Mouse (Mus musculus) limb, embryonic 10.5 days (tissue): ENCODE data around the gene Smg7. TPM values are rescaled to one million over a fixed set of nuclear protein-coding genes. Genes with fewer than 3 reads are reported as not detected.

ENCODE experiments used
- DNase-seq: peaks from one replicate; pipeline ENCODE4 v3.0.0-alpha.2; 2017; ENCODE audit warnings: low spot score
- H3K27ac ChIP-seq: fragments of 300-500 bp; sonication (generic); 2 replicates; pipeline ENCODE4 v1.5.1; 2016; ENCODE audit warnings: mild to moderate bottlenecking
- H3K27me3 ChIP-seq: fragments of 300-500 bp; sonication (generic); 2 replicates; pipeline ENCODE4 v1.6.1; 2016; ENCODE audit warnings: low read depth, mild to moderate bottlenecking; ENCODE audit not compliant: poor library complexity, severe bottlenecking
- H3K36me3 ChIP-seq: fragments of 300-500 bp; sonication (generic); 2 replicates; pipeline ENCODE4 v1.6.1; 2016; ENCODE audit warnings: mild to moderate bottlenecking, moderate library complexity
- H3K4me1 ChIP-seq: fragments of 300-500 bp; sonication (generic); 2 replicates; pipeline ENCODE4 v1.6.1; 2016
- H3K4me3 ChIP-seq: fragments of 300-500 bp; sonication (generic); 2 replicates; pipeline ENCODE4 v1.5.1; 2016; ENCODE audit warnings: mild to moderate bottlenecking, moderate library complexity
- H3K9me3 ChIP-seq: fragments of 300-500 bp; sonication (generic); replicated peaks from 2 replicates; pipeline ENCODE4 v1.6.1; 2016; ENCODE audit warnings: mild to moderate bottlenecking
- WGBS: fragments of 180-500 bp; shearing (Covaris S2); methylation state at CpG from one replicate; pipeline ENCODE4 v1.1.7; 2016; 5-methylcytosine and 5-hydroxymethylcytosine counted together
- polyA plus RNA-seq: library from polyadenylated mRNA; unstranded; fragments of >200 nt; fragmentation: Nextera tagmentation; extraction: Ambion mirVana; gene quantifications from 2 replicates; pipeline ENCODE4 v1.2.1, GENCODE M21; 2016

Smg7 gene
- polyA plus RNA-seq, 1 experiment from 2014 or later: 38.8 TPM

- H3K36me3 ChIP-seq: peaks cover 27% of the 10 kb centered on the region
- no peaks in the 10 kb centered on the region for H3K27me3 ChIP-seq
- H3K9me3 ChIP-seq: no peaks in the 10 kb centered on the region
- H3K27ac ChIP-seq: no peak overlapping the region
- H3K4me3 ChIP-seq: no peak overlapping the region
- no peak for DNase-seq
- 89% methylated on average over 6 of the region's 6 CpGs for WGBS
- H3K4me1 ChIP-seq: no peaks in the 10 kb centered on the region
These were observed 70.1 kb downstream of the Smg7 start for GRCm38 (mm10) chr1:152832316-152832715.

- Histone ChIP-seq H3K4me3 (no peak overlapping the region), H3K27me3 (no peaks in the 10 kb centered on the region), H3K4me1 (no peaks in the 10 kb centered on the region), H3K9me3 (no peaks in the 10 kb centered on the region), H3K27ac (no peak overlapping the region), H3K36me3 (peaks cover 20% of the 10 kb centered on the region)
- DNase-seq: no peak
- WGBS: 85% methylated on average over 5 of the region's 5 CpGs
These were observed 70.8 kb downstream of the Smg7 start for GRCm38 (mm10) chr1:152831619-152832018.

GRCm38 (mm10) chr1:152831003-152831402 is 71.4 kb downstream of the Smg7 start:
- DNase-seq: no peak
- Histone ChIP-seq H3K9me3 (no peaks in the 10 kb centered on the region), H3K27ac (no peak overlapping the region), H3K4me3 (no peak overlapping the region), H3K4me1 (no peaks in the 10 kb centered on the region; the same call in 1 of the 2 replicates), H3K36me3 (peaks cover 14% of the 10 kb centered on the region), H3K27me3 (no peaks in the 10 kb centered on the region)
- WGBS: 90% methylated on average over 8 of the region's 8 CpGs

GRCm38 (mm10) chr1:152830054-152830453 is 72.4 kb downstream of the Smg7 start:
- H3K4me3 ChIP-seq: no peak overlapping the region
- no peaks in the 10 kb centered on the region for H3K9me3 ChIP-seq
- peaks cover 5% of the 10 kb centered on the region for H3K36me3 ChIP-seq
- H3K27ac ChIP-seq: no peak overlapping the region
- WGBS: 95% methylated on average over 9 of the region's 9 CpGs
- no peak for DNase-seq
- H3K4me1 ChIP-seq: no peaks in the 10 kb centered on the region; the same call in 1 of the 2 replicates
- H3K27me3 ChIP-seq: no peaks in the 10 kb centered on the region

- Histone ChIP-seq H3K4me3 (no peak overlapping the region), H3K9me3 (no peaks in the 10 kb centered on the region), H3K27me3 (no peaks in the 10 kb centered on the region), H3K27ac (no peak overlapping the region), H3K36me3 (no peaks in the 10 kb centered on the region), H3K4me1 (no peaks in the 10 kb centered on the region; the same call in 1 of the 2 replicates)
- DNase-seq: no peak
- 89% methylated on average over 10 of the region's 10 CpGs for WGBS
These were observed 73.7 kb downstream of the Smg7 start for GRCm38 (mm10) chr1:152828637-152829355.

- H3K4me3 ChIP-seq: no peak overlapping the region
- WGBS: 77% methylated on average over 5 of the region's 5 CpGs
- no peaks in the 10 kb centered on the region for H3K36me3 ChIP-seq
- no peaks in the 10 kb centered on the region for H3K27me3 ChIP-seq
- H3K4me1 ChIP-seq: no peaks in the 10 kb centered on the region; the same call in 1 of the 2 replicates
- H3K27ac ChIP-seq: no peak overlapping the region
- H3K9me3 ChIP-seq: no peaks in the 10 kb centered on the region
- DNase-seq: no peak
These were observed 74.3 kb downstream of the Smg7 start for GRCm38 (mm10) chr1:152828168-152828567.

GRCm38 (mm10) chr1:152826446-152826845 is 76.0 kb downstream of the Smg7 start:
- no peaks in the 10 kb centered on the region for H3K9me3 ChIP-seq
- H3K4me1 ChIP-seq: no peaks in the 10 kb centered on the region; the same call in 1 of the 2 replicates
- 86% methylated on average over 5 of the region's 5 CpGs for WGBS
- no peaks in the 10 kb centered on the region for H3K36me3 ChIP-seq
- H3K27me3 ChIP-seq: no peaks in the 10 kb centered on the region
- no peak for DNase-seq
- no peak overlapping the region for H3K27ac ChIP-seq
- H3K4me3 ChIP-seq: no peak overlapping the region

- WGBS: 65% methylated on average over 9 of the region's 9 CpGs
- Histone ChIP-seq H3K27ac (no peak overlapping the region), H3K4me3 (no peak overlapping the region), H3K27me3 (no peaks in the 10 kb centered on the region), H3K4me1 (no peaks in the 10 kb centered on the region; the same call in 1 of the 2 replicates), H3K36me3 (no peaks in the 10 kb centered on the region), H3K9me3 (no peaks in the 10 kb centered on the region)
- no peak for DNase-seq
These were observed 78.2 kb downstream of the Smg7 start for GRCm38 (mm10) chr1:152824206-152824605.

- Histone ChIP-seq H3K4me3 (no peak overlapping the region), H3K36me3 (no peaks in the 10 kb centered on the region)
- WGBS: 88% methylated on average over 4 of the region's 4 CpGs
These were observed 80.7 kb downstream of the Smg7 start for GRCm38 (mm10) chr1:152821746-152822145.

GRCm38 (mm10) chr1:152820911-152821695 is 81.3 kb downstream of the Smg7 start:
- no peak overlapping the region for H3K27ac ChIP-seq
- DNase-seq: no peak
- H3K36me3 ChIP-seq: no peaks in the 10 kb centered on the region
- H3K4me1 ChIP-seq: peaks cover 9% of the 10 kb centered on the region; the same call in 1 of the 2 replicates
- no peak overlapping the region for H3K4me3 ChIP-seq
- 86% methylated on average over 7 of the region's 7 CpGs for WGBS
- H3K9me3 ChIP-seq: no peaks in the 10 kb centered on the region
- no peaks in the 10 kb centered on the region for H3K27me3 ChIP-seq

More at GRCm38 (mm10) chr1:152821746-152822145, 80.7 kb downstream of the Smg7 start:
- H3K4me1 ChIP-seq: peaks cover 9% of the 10 kb centered on the region; the same call in 1 of the 2 replicates
- H3K27me3 ChIP-seq: no peaks in the 10 kb centered on the region
- H3K9me3 ChIP-seq: no peaks in the 10 kb centered on the region
- DNase-seq: no peak
- H3K27ac ChIP-seq: no peak overlapping the region

- DNase-seq: no peak
- peaks cover 19% of the 10 kb centered on the region for H3K4me1 ChIP-seq
- H3K27ac ChIP-seq: no peak overlapping the region
- no peak overlapping the region for H3K4me3 ChIP-seq
- no peaks in the 10 kb centered on the region for H3K27me3 ChIP-seq
- H3K36me3 ChIP-seq: no peaks in the 10 kb centered on the region
- WGBS: 77% methylated on average over 6 of the region's 6 CpGs
- H3K9me3 ChIP-seq: no peaks in the 10 kb centered on the region
These were observed 82.9 kb downstream of the Smg7 start for GRCm38 (mm10) chr1:152819558-152819957.

GRCm38 (mm10) chr1:152817794-152818193 is 84.7 kb downstream of the Smg7 start:
- no peak for DNase-seq
- Histone ChIP-seq H3K4me1 (peaks cover 19% of the 10 kb centered on the region), H3K27me3 (no peaks in the 10 kb centered on the region), H3K9me3 (no peaks in the 10 kb centered on the region), H3K4me3 (no peak overlapping the region), H3K36me3 (no peaks in the 10 kb centered on the region), H3K27ac (no peak overlapping the region)
- WGBS: 81% methylated on average over 10 of the region's 10 CpGs
